Mouse (Mus musculus) C2C12 (cell line): ENCODE measurements around the gene Immp2l.

Source experiments
- CEBPB ChIP-seq: IDR thresholded peaks from one replicate; pipeline ENCODE4 v1.6.1; 2011; ENCODE audit warnings: low read depth, mild to moderate bottlenecking, control low read depth, moderate library complexity
- CTCF ChIP-seq: IDR thresholded peaks from one replicate; pipeline ENCODE4 v1.5.1; 2011; ENCODE audit not compliant: control insufficient read depth, insufficient read depth, insufficient read length
- FOSL1 ChIP-seq: IDR thresholded peaks from one replicate; pipeline ENCODE4 v1.8.0; 2011; ENCODE audit warnings: mild to moderate bottlenecking, low read length; ENCODE audit not compliant: poor library complexity, insufficient read depth, severe bottlenecking
- MAX ChIP-seq: IDR thresholded peaks from one replicate; pipeline ENCODE4 v1.6.1; 2011; ENCODE audit warnings: mild to moderate bottlenecking, control low read depth
- MYOD1 ChIP-seq: IDR thresholded peaks from one replicate; pipeline ENCODE4 v1.6.1; 2011; ENCODE audit warnings: low read depth; ENCODE audit not compliant: control insufficient read depth, insufficient read length
- MYOG ChIP-seq: IDR thresholded peaks from one replicate; pipeline ENCODE4 v1.6.1; 2011; ENCODE audit not compliant: control insufficient read depth, insufficient read length; ENCODE audit errors: extremely low read depth
- USF1 ChIP-seq: IDR thresholded peaks from one replicate; pipeline ENCODE4 v1.6.1; 2011; ENCODE audit warnings: low read depth, mild to moderate bottlenecking, control low read depth, moderate library complexity

DNA sequence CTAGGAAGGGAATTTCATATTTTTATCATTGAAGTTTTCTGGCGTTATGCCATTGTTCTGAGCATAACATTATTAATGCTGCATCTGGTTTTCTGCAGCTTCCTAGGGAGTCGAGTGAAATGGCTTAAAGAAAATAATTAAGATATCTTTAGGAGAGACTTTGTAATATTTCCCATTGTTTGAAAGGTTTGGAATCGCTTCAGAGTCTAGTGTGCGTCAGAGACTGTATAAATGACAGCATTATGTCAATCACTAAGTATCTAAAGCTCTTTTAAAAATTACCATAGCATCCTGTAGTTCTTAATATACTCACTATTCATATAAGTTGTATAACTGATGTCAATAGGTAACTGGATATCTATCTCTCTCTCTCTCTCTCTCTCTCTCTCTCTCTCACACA, 551.3 kb downstream of the Immp2l start:
- TF ChIP-seq CTCF (no peak), MYOG (no peak), USF1 (no peak), MAX (no peak), MYOD1 (no peak), CEBPB (no peak), FOSL1 (no peak)
